Mouse (Mus musculus): ENCODE results near the gene Glod4. TPM values are rescaled to one million over a fixed set of nuclear protein-coding genes. Genes with fewer than 3 reads are reported as not detected.

Gene Glod4
- total RNA-seq, 4 experiments from 2014 or later, result 22.0 to 24.5 (median 22.7) TPM

DNA sequence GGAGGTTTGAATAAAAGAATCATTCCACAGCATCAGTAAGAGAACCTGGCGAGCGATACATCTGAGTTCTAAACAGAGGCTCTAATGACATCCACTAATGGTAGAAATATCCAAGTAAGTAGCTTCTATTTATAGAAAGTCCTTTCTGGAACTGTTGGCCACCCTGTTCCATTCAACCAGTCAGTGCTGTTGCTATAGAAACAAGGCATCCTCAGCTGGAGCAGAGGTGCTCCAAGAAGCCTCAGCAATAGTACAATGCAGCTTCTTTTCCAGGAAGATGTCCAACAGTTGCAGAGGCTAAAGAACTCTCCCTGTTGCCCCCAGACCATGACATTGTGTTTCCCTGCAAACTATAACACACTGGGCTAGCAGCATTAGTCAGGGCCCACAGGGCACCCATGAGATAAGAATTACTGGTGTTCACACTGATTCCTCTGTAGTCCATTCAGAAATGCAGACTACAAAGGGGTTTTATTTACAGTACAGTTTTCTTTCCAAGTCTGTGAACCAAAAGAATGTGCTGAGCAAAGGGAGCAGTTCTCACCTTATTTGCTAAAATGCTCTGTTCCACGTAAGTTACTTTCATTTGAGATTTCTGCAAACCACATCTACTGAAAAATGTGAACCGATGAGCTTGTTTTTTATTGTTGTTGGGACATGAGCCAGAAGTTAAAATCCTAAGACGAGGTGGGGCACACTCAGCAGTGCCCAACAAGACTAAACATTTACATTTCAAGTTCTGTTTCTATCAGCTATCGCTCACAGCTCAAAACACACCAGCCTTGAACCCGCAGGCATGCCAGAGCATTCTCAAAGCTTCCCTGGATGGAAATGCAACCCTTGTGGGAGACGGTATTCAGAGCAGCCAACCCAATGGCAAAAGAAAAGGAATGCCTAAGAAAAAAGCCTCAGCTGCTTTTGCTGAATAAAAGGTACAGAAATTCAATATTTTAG lies 95.2 kb downstream of the Glod4 start:
- DNase-seq (ENCODE audit: low spot score in 2 of 2), result no peak

DNA sequence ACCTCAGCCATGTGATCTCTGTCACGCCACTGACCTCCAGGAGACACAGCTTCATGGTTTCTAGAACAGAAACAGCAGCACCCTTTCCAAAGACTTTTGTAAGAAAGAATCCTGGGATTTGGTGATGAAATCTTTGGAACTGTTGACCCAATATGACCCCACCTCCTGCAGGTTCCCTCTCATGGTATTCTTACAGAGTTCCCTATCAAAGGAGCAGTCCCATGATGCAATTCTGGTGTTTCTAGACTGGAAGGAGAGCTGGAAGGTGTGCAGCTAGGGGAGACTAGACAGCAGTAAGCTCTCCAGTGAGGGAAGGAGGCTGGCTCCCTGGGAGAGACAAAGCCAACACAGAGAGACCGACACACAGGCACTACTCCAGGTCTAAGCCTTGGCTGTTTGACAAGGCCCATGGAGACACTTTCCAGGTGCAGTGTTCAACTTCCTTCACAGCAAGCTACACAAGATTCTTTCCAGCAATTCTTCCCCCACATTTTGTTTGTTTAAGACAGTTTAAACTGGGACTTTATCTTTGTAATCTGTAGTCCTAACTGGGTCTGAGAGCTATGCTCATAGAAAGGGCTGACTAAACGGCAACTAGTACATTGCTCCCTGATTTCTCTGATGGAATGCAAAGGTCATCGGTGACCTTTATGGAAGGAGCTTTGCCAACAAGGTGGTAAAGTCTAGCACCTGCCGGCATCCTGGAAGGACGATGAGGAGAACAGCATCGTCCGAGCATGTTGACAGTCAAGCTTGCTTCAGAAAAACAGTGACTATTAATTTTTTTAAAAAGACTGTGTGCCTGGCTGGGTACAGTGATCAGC lies 97.1 kb downstream of the Glod4 start:
- DNase-seq (ENCODE audit: low spot score in 2 of 2), result no peak

DNA sequence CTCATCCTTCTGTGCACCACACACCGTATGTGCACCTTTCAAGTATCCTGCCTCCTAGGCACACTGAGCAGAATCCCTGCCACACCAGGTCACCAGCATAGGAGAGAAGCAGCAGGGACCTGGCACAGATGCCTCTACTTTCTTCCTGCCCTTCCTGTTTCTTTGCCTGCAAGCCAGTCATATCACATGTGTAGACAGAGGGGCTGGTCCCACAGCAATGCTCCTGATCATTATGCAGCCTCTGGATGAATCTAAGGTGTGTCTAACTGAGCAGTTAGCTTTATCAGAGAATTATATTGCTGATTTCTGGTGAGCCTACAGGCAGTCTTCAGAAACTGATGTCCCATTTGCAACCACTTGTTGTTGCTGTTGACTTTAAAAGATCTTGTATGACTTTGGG lies 98.4 kb downstream of the Glod4 start:
- DNase-seq (ENCODE audit: low spot score in 2 of 2), result no peak

DNA sequence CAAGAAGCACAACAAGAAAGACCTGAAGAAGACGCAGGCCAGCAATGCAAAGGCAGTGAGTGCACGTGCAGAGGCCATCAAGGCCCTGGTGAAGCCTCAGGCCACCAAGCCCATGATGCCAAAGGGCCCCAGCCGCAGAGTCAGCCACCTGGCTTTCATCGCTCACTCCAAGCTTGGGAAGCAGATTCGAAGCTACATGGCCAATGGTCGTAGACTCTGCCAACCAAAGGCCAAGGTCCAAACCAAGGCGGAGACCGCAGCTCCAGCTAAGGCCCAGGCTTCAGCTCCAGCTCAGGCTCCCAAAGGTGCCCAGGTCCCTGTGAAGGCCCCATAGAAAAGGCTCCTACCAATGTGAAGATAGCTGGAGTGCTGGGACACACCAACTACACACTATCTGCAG lies 99.1 kb downstream of the Glod4 start:
- DNase-seq (ENCODE audit: low spot score in 2 of 2), result no peak

DNA sequence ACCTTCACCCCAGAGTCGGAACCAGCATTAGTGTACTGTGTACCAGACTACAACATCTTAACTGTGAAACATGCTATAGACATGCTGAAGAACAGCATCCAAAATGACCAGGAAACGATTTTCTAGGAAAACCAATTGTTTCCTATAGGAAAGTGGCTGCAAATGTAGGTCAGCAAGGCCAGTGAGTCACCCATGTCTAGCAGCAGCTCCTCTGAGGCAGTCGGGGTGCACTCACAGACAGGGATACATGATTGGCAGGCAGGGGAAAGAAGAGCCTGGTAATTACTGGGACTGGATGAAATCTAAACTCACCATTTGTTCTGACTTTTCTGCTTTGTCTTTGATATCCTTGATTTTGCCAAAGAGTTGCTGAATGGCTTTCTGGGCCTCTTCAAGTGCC lies 105.5 kb downstream of the Glod4 start:
- DNase-seq (ENCODE audit: low spot score in 2 of 2), result no peak

DNA sequence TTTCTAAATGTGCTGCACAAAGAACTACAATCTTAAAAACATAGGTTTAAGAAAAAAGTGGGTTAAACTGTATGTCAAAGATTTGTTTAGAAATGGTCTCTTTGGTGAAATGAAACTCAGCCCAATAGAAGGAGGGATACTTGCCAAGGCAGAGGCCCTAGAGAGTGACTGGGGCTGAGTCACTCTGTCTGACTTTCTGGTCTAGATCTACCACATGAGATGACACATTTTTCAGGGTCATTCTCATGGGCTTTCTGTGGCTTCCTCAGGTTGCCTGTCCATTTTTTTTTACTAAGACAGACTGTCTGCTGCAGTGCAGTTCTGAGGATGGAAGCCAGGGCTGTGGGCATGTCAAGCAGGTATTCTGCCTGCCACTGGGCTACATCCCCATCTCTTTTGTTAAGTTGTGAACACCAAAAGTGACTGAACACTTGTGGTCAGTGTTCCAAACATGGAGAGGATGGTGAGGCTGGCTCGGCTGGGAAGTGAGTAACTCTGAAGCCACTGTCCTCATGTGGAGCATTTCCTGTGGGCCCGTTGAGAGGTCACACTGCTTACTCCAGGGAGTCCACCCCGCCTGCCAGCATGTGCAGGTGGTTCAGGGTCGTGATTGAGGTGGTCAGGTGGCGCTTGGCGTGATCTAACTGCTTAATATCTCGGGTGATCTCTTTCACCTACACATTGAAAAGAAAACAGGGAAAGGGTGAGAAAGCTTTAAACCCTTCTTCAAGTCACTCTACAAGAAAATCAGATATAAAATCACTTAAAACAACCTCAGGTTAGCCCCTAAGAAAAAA lies 107.7 kb downstream of the Glod4 start:
- no peak for DNase-seq (ENCODE audit: low spot score in 2 of 2)

DNA sequence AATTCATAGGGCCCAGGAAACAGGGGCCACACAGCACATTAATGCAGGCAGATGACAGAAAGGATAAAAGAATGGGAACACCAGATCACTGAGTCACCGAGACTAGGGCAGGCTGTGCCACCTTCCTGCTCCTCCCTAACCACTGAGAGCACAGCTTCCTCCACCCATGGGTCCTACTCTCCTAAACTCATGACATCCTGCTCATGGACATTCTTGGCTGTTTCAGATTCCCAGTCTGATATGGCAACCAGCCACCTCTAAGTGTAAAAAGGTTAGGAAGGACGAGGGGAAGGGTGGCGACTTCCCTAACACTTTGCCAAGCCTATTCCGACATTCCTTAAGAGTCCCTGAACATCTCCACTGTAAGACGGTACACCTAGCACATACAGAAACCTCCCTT lies 112.7 kb downstream of the Glod4 start:
- DNase-seq (ENCODE audit: low spot score in 2 of 2), result no peak

DNA sequence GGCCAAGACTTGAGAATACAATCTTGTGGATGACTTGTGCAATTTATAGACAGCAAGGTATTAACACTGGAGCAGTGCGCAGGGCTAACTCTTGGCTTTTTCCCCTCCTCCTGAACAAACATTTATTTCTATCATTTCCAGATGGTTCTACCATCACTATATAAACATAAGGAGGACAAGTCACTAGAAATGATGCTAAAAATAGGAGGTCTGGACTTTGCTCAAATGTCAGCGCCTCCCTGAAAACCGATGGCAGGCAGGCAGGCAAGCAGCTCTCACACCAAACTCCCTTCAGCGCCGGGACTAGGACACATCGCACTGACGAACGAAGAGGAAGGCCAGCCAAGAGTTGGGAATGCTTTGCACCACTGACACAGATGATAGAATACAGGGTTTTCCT lies 118.1 kb downstream of the Glod4 start:
- DNase-seq (ENCODE audit: low spot score in 2 of 2), result peak in 1 of 2 experiments; percentile 13

DNA sequence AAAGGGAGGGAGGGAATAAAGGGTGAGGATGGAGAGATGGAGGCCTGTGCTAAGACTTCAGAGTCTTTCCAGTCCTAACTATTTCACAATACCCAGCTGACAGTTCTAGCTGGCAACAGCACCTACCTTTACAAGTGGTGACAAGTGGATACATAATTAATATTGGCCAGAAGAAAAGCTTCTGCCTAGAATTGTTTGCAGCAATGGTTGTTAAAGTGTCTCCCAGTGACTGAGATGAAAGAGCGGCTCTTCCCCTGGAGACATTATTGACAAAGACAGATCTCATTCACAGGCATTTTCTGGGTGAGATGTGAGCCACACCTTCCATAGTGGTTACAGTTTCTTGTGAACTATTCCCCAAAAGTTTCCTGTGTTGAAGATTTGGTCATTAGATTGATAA lies 120.0 kb downstream of the Glod4 start:
- no peak for DNase-seq (ENCODE audit: low spot score in 2 of 2)

DNA sequence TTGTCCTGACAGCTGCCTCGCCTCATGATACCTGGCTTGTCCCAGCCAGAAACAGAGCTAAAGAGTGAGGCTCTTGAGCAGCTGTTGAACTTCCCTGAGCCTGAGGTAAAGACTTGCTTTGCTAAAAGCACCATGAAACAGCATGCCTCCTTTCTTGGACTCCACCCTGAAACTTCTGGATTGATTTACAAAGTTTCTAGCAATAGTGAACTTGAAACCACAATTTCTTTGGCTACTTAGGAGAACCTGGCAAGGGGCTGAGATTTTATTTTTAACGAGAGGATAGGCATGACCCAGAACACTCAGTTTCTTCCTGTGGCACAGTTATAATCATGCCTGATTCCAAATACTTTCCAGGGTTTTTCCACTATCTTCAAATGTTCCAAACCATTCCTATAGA lies 121.0 kb downstream of the Glod4 start:
- no peak for DNase-seq (ENCODE audit: low spot score in 2 of 2)

DNA sequence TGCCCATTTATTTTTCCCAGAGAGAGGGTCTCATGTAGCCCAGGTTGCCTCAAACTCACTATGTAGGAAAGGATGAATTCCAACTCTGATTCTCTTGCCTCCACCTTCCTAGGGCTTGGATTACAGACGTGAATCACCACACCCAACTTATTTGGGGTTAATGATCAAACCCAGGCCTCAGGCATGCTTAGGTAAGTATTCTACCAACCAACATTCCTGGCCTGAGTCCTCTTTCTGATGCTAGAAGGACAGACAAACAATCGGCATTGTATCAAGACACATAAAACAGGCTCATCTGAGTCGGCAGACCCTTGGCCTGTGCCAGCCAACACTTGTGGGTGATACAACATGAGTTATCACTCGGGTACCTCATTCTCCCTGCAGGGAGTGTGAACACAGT lies 122.4 kb downstream of the Glod4 start:
- DNase-seq (ENCODE audit: low spot score in 2 of 2), result no peak

DNA sequence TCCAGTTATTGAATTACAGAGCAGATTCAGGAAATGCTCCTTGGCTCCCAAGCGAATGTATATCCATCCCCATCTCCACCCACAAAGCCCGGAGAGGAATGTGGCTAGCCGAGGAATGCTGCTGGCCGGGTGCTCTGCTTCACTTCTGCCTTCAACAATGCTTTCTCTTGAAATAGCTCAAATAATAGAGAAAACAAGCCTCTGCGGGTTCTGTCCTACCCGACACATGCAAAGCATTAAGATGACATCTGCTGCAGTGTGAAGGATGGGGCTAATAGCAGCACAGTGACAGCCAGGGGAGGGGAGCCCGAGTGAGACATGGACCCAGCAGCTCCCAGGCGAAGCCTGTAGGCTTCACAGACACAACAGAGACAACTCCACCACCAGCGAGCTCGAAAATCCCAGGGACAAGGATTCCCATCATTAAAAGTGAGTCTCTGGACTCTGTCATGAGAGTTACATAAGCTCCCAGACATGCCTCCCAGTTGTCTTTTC lies 123.1 kb downstream of the Glod4 start:
- no peak for DNase-seq (ENCODE audit: low spot score in 2 of 2)

DNA sequence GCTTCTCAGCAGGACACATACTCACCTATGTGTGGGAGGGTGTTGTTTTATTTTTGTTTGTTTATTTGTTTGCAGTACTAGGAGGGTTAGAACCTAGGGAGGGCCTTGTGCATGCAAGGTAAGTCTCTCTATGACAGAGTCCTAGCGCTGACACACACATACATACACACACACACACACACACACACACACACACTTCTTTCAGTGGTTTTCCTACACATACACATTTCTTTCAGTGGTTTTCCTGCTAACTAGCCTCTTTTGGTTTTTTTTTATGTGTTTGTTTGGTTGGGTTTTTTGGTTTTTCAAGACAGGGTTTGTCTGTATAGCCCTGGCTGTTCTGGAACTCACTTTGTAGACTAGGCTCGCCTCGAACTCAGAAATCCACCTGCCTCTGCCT lies 133.1 kb downstream of the Glod4 start:
- DNase-seq (ENCODE audit: low spot score in 2 of 2), result no peak

DNA sequence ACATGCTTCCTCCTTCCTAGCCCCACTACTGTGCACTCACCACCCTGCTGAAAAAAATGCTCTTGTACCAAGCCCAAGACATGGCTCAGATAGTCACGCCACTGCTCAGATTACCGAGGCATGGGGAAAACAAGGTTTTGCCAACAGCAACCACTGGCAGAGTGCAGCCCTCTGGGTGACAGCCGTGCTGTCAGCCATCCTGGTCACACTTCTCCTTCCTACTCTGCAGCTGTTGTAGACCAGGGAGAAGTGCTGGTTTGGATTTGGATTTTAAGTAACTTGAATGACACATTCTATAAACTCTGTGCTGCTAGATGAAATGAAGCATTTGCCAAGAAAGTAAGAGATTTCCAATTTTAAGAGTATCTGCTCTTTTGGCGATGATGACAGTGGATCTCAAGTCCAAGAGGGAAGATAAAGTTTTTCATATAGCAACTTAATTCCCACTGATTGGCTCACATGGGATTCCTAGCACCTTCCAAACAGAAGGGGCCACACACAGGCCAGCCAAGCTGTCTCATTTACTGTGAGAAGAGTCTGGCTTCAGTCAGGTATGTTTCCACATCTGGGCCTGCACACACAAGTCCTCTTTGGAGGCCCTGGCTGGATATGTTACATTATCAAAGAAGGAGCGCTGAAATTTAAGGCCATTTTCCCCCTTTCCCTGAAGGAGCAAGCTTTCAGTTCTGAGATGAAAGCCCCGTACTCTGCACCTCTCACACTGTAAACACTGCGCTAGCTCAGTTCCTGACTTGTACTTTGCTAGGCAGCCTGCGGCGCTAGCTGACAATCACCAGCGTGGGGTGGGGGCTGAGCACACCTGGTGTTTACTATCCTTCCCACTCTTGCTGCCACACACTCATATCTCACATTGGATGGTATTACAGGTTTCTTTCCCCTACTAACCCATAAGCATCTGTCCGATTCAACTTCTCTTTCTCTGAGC lies 136.7 kb downstream of the Glod4 start:
- peak in 1 of 2 experiments; percentile 19 for DNase-seq (ENCODE audit: low spot score in 2 of 2)

DNA sequence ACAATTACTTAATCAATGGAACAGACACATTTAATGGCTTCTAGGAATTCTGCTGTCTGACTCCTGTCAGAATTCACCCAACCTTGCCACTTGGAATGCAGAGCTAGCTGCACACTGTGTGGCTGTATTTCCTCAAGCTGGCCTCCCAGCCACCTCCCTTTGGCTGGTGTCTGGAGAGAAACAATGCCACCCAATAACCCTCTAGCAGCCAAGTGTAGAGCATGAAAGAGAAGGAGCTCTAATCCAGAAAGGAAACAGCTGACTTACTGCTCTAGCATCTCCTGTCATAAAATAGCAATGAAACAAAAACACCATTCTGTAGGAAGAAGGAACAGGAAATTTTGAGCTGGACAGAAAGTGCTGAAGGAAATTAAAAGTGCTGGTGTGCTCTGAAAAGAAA lies 142.4 kb downstream of the Glod4 start:
- DNase-seq (ENCODE audit: low spot score in 2 of 2), result no peak

DNA sequence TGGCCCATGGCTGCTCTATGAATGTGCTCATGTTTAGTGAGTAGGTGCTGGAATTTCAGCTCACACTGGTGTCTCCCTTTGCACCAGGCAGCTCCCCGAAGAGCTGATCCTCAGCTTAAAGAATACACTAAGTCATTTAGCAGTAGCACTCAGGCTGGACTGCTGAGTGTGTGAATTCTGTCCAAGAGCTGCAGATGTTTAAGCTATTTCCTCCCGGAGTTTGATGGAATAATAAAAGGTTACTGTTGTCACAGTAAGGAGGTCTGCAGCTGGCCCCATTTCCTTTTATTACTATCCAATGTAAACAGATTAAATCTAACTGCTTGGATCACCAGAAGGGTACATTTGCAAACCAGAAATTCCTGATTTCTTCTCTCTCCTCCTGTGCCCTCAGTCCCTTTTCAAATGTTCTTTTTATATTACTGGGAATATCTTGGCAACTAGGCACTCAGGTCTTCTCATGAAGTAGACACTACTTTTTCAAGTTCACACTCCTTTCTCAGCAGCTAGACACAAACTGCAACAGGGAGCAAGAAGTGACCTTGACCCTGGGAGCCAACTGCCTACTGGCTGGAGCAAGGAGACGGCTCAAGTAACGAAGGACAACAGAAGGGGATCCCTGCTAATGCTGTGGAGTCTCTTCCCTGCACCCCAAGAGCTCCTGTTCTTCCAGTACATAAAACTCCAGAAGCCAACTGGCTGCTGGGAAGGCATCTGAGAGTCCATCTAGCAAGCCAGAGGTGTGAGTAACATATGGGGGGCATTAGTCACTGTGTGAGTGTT lies 144.1 kb downstream of the Glod4 start:
- DNase-seq (ENCODE audit: low spot score in 2 of 2), result no peak

DNA sequence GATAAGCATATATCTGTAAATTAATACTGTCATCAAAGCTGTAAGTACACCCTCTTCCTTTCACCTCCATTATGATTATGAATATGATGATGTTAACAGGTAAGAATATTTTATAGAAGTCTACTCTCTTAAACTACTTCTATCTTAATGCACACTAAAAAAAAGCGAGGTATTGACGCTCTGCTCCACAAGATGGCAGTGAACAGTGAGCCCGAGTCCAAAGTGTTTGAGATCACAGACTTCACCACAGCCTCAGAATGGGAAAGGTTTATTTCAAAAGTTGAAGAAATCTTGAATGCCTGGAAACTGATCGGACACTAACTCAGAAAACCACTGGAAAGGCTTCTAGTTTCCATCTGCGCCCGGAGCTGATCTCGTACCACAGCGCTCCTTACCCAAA lies 149.9 kb downstream of the Glod4 start:
- no peak for DNase-seq (ENCODE audit: low spot score in 2 of 2)

DNA sequence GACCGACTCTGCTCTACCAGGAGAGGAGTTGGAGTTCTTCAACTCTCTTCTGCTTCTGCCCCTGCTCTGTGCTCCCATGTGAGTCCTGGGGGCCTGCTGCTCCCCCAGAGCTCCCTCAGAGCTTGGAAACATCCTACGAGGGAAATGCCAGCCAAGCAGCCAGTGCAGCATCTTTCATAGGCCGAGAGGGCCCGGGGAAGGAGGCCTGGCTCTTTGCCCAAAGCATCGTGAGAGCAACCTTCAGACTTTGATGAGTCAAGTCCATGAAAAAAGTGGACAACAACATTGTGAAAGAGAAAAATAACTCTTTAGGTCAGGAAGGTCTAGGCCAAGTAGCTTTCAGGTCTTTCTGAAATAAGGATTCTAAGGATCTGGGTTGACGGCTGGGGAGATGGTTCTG lies 153.7 kb downstream of the Glod4 start:
- no peak for DNase-seq (ENCODE audit: low spot score in 2 of 2)

DNA sequence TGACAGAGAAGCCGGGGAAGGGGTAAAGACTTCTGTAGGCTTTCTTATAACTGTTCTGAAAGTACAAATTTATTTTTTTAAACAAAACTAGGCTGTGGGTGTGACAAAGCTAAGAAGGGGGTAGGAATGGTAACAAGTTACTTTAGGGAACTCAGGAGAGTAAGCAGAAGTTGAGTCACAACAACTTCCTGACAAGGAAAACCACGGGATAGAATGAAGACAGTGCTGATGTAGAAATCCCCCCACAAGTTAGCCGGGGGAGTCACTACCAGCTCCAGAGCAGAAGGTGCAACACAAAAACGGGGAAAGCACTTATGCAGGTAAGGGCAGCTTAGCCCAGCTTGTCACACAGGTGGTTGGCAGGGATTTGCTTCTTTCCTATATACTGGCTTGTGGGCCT lies 155.0 kb downstream of the Glod4 start:
- DNase-seq (ENCODE audit: low spot score in 2 of 2), result no peak
